Mouse (Mus musculus) left cerebral cortex, adult 18-20 months (tissue): ENCODE results near the gene Xrcc1. TPM values are rescaled to one million over a fixed set of nuclear protein-coding genes. Genes with fewer than 3 reads are reported as not detected.

Source experiments
- DNase-seq, 2 experiments: peaks; one replicate each; pipeline ENCODE4 v3.0.0; 2021 to 2022; ENCODE audit warnings: low spot score in 2 of 2, mixed read lengths in 1 of 2
- total RNA-seq, 2 experiments: library from RNA; stranded (reverse); gene quantifications; 2 replicates each; pipeline ENCODE4 v1.2.3; 2021

Gene Xrcc1
- total RNA-seq, 2 experiments from 2014 or later: 36.4 to 40.1 TPM

- no peak for DNase-seq
Measured at GRCm38 (mm10) chr7:24563191-24563836, 17.2 kb downstream of the Xrcc1 start.

GRCm38 (mm10) chr7:24563837-24564206 lies 17.7 kb downstream of the Xrcc1 start:
- DNase-seq: no peak

GRCm38 (mm10) chr7:24564607-24565265 lies 18.6 kb downstream of the Xrcc1 start:
- DNase-seq: peak; percentile 69 to 83

GRCm38 (mm10) chr7:24565627-24566026 lies 19.5 kb downstream of the Xrcc1 start:
- DNase-seq: no peak

GRCm38 (mm10) chr7:24566206-24566605 lies 20.1 kb downstream of the Xrcc1 start:
- DNase-seq: no peak

- no peak for DNase-seq
Measured at GRCm38 (mm10) chr7:24568512-24568911, 22.4 kb downstream of the Xrcc1 start.

- no peak for DNase-seq
Measured at GRCm38 (mm10) chr7:24571071-24571470, 25.0 kb downstream of the Xrcc1 start.

- no peak for DNase-seq
Measured at GRCm38 (mm10) chr7:24572455-24572854, 26.4 kb downstream of the Xrcc1 start.

- DNase-seq: no peak
Measured at GRCm38 (mm10) chr7:24574224-24574796, 28.2 kb downstream of the Xrcc1 start.

- no peak for DNase-seq
Measured at GRCm38 (mm10) chr7:24577811-24578210, 31.7 kb downstream of the Xrcc1 start.

- DNase-seq: no peak
Measured at GRCm38 (mm10) chr7:24584876-24585275, 38.8 kb downstream of the Xrcc1 start.

- DNase-seq: no peak
Measured at GRCm38 (mm10) chr7:24585995-24586394, 39.9 kb downstream of the Xrcc1 start.

- DNase-seq: no peak
Measured at GRCm38 (mm10) chr7:24586828-24587227, 40.7 kb downstream of the Xrcc1 start.

GRCm38 (mm10) chr7:24587330-24588105 lies 41.4 kb downstream of the Xrcc1 start, which contains the start of the genes Ethe1 and Zfp575:
Gene Ethe1, plus strand, starts transcription at chr7:24587543.
Gene Zfp575, minus strand, starts transcription at chr7:24587641.
- peak; percentile 85 to 88 for DNase-seq

GRCm38 (mm10) chr7:24588336-24588735 lies 42.2 kb downstream of the Xrcc1 start:
- no peak for DNase-seq

GRCm38 (mm10) chr7:24591735-24592134 lies 45.6 kb downstream of the Xrcc1 start:
- no peak for DNase-seq

- DNase-seq: no peak
Measured at GRCm38 (mm10) chr7:24592163-24592562, 46.1 kb downstream of the Xrcc1 start.

- no peak for DNase-seq
Measured at GRCm38 (mm10) chr7:24592781-24593180, 46.7 kb downstream of the Xrcc1 start.

- peak; percentile 63 to 78 for DNase-seq
Measured at GRCm38 (mm10) chr7:24593621-24594308, 47.7 kb downstream of the Xrcc1 start.

GRCm38 (mm10) chr7:24594309-24594803 lies 48.3 kb downstream of the Xrcc1 start:
- DNase-seq: no peak

- no peak for DNase-seq
Measured at GRCm38 (mm10) chr7:24595464-24595863, 49.4 kb downstream of the Xrcc1 start.
